Mouse (Mus musculus) liver, embryonic 15.5 days (tissue): ENCODE data around the gene Dis3l. TPM values are rescaled to one million over a fixed set of nuclear protein-coding genes. Genes with fewer than 3 reads are reported as not detected.

Experiments used
- ATAC-seq: fragments of 200-750 bp; cut with Nextera tagmentation; 2 replicates; pipeline ENCODE4 v1.8.0; 2017; ENCODE audit warnings: moderate number of reproducible peaks, mild to moderate bottlenecking, moderate library complexity; ENCODE audit not compliant: insufficient read depth
- H3K27ac ChIP-seq: fragments of 300-500 bp; sonication (generic); replicated peaks from 2 replicates; pipeline ENCODE4 v1.5.1; 2015; ENCODE audit warnings: mild to moderate bottlenecking, inconsistent platforms
- H3K27me3 ChIP-seq: fragments of 300-500 bp; sonication (generic); 2 replicates; pipeline ENCODE4 v1.6.1; 2015; ENCODE audit warnings: mild to moderate bottlenecking, inconsistent platforms
- H3K36me3 ChIP-seq: fragments of 300-500 bp; sonication (generic); replicated peaks from 2 replicates; pipeline ENCODE4 v1.6.1; 2015; ENCODE audit warnings: moderate library complexity, mild to moderate bottlenecking, inconsistent platforms
- H3K4me1 ChIP-seq: fragments of 300-500 bp; sonication (generic); replicated peaks from 2 replicates; pipeline ENCODE4 v1.6.1; 2015; ENCODE audit warnings: inconsistent platforms
- H3K4me2 ChIP-seq: fragments of 300-500 bp; sonication (generic); 2 replicates; pipeline ENCODE4 v1.6.1; 2015; ENCODE audit warnings: moderate library complexity, mild to moderate bottlenecking, inconsistent platforms
- H3K4me3 ChIP-seq: fragments of 300-500 bp; sonication (generic); replicated peaks from 2 replicates; pipeline ENCODE4 v1.5.1; 2015; ENCODE audit warnings: mild to moderate bottlenecking, inconsistent platforms
- H3K9ac ChIP-seq: fragments of 300-500 bp; sonication (generic); 2 replicates; pipeline ENCODE4 v1.6.1; 2015; ENCODE audit warnings: moderate library complexity, mild to moderate bottlenecking, inconsistent platforms
- H3K9me3 ChIP-seq: fragments of 300-500 bp; sonication (generic); replicated peaks from 2 replicates; pipeline ENCODE4 v1.6.1; 2016; ENCODE audit warnings: inconsistent platforms
- WGBS: fragments of 180-500 bp; shearing (Covaris S2); methylation state at CpG from one replicate; pipeline ENCODE4 v1.1.7; 2015; ENCODE audit warnings: mixed read lengths; ENCODE audit not compliant: insufficient replicate concordance; 5-methylcytosine and 5-hydroxymethylcytosine counted together
- polyA plus RNA-seq: library from polyadenylated mRNA; unstranded; fragments of >200 nt; fragmentation: Nextera tagmentation; extraction: Ambion mirVana; gene quantifications from 2 replicates; pipeline ENCODE4 v1.2.1, GENCODE M21; 2015

Dis3l gene
- 8.5 and 8.8 TPM in 2 replicates for polyA plus RNA-seq

DNA sequence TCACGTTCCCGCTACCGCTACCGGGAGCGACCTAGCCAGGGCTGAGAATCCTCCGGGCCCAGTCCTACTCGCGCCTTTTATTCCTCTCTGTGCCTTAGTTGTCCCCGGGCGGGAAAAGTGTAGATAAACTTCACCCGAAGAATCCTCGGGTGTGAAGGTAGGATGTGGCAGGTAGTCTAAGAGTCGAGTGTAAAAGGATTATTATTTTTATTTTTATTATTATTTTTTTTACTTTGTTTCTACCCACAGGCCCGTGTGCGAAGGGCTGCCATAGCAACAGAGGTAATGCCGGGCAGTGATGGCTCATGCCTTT is at the start of gene Dis3l:
Dis3l (minus strand) TSS at position 35 of the 313 bp plus-strand sequence.
- peaks cover 18% of the 10 kb centered on the region for H3K4me1 ChIP-seq
- H3K9me3 ChIP-seq, result no peaks in the 10 kb centered on the region
- no peak for ATAC-seq
- peak within 1 kb of the TSS; percentile 93 for H3K4me2 ChIP-seq
- H3K4me3 ChIP-seq, result peak within 1 kb of the TSS; percentile 74
- WGBS, result 6% methylated on average over 16 of the region's 16 CpGs
- H3K27me3 ChIP-seq, result no peaks in the 10 kb centered on the region
- 0 out of 2 replicates have a peak, but pooled peaks cover 10% of the 10 kb centered on the region for H3K36me3 ChIP-seq
- H3K27ac ChIP-seq, result peak within 1 kb of the TSS; percentile 95
- H3K9ac ChIP-seq, result peak within 1 kb of the TSS; percentile 92

DNA sequence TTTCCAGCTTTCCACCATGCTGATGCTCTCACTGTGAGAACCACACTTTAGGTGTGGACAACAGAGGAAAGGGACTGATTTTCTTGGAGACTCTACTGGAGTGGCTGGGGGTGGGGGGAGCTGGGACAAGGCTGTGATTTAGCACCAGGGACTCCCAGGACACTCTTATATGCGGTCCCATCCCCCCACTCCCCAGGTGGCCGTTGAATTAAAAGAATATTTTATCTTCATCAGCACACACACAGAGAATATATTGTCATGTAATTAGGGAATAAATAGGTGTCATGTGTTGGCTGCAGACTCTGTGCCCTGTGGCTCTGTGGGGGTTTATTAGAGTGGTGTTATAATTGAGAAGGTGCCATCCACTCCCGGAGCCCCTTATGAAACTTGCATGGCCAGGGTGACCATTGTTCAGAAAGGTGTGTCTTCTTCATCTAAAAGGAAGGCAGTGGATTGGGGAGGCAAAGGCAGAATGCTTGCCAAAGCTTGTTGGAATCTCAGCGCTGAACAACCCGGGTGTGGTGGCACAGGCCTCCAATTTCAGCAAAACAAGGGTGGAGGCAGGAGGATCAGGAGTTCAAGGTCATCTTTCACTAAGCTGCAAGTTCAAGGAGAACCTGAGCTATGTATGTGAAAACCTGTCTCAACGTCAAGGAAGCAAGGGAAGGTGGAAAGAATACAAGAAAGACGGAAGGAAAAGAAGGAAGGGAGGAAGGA is 48.6 kb upstream of the Dis3l start:
- Histone ChIP-seq H3K9ac (no peak overlapping the region), H3K4me2 (no peak overlapping the region), H3K36me3 (no peaks in the 10 kb centered on the region), H3K27me3 (peaks cover 72% of the 10 kb centered on the region), H3K27ac (no peak overlapping the region), H3K4me1 (peaks cover 7% of the 10 kb centered on the region; the same call in 1 of the 2 replicates), H3K9me3 (no peaks in the 10 kb centered on the region), H3K4me3 (no peak overlapping the region)
- 54% methylated on average over 7 of the region's 7 CpGs for WGBS
- no peak for ATAC-seq

DNA sequence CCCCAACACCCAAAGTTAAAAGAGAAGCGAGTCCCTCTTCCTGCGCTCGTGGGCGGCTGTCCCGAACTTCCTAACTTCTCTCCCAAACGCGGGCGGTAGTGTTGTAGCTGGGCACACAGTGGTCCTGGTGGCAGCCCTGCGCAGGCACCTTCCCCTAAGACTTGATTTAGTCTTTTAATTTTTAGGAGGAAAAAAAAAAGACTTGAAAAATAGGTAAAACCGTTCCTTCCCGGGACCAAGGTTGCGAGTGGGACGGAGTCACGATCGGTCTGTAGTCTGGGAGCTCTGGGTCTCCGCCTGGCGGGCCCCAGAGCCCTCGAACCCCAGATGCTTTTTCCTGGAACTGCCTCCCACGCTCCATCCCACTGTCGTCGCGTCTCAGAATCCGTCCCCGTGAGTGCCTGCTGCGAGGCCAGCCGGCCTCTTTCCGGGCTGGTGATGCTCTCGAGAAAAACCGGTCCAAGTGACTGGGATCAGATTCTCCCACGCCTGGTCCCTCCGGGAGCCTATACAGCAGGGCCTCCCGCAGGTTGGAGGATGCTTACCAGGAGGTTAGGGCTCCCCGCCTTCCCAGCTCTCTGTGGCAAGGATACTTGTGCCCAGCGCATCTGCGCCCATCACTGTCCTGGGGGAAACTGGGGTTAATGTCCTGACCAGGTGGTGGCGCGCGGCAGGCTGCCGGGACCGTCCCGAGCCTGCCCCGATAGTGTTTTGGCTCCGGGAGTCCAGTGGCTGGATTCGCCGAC is 45.6 kb upstream of the Dis3l start:
- Histone ChIP-seq H3K4me1 (peaks cover 7% of the 10 kb centered on the region; the same call in 1 of the 2 replicates), H3K27ac (no peak overlapping the region), H3K27me3 (peaks cover 89% of the 10 kb centered on the region), H3K4me3 (peak overlapping the region; percentile 40; the same call in 1 of the 2 replicates), H3K9me3 (no peaks in the 10 kb centered on the region), H3K9ac (no peak overlapping the region), H3K36me3 (no peaks in the 10 kb centered on the region), H3K4me2 (peak overlapping the region; percentile 63)
- WGBS, result 3% methylated on average over 45 of the region's 45 CpGs
- no peak for ATAC-seq

DNA sequence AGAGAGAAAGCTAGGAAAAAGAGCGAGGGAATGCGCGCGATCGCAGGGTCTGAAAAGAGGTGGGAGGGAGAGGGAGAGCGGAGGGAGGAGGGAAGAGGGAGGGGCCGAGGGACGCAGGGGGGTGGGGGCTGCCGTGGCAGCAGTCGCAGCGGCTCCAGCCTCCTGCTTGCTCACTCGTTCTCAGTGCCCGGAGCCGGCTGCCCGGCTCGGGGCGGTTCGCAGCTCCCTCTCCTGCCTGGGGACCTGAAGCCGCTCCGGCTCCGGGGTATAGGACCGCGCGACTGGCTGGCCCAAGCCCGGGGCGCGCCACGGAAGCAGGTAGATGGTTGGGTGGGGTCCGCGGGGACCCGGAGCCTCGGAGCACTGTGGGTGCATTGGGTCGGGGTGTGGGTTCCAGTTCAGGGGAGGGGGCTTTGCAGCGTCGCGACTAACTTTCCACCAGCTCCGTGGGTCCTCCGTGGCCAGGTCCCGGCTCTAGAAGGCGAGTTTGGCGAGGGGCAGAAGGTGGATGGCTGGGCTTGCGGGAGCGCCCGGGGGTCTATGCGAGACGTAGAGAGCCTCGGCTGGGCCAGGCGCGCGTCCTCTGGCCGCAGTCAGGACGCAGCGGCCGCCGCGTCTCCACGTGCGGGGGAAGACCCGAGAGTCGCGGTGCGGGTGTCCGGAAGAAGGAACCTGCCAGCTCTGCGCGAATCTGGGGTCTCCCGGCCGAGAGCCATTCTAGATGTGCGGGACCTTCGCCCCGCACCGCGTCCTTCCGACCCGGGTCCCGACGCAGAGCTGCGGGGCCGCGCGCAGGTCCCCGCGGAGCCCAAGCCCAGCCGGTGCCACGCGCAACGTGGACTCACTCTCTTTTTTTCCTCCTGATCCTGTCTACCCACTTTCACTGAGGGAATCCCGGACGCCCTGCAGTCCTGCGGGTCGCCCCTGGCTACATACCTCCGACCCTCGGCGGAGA is 44.7 kb upstream of the Dis3l start, which contains the start of gene Megf11:
Megf11 (plus strand) TSS at position 116 of the 955 bp plus-strand sequence.
- Histone ChIP-seq H3K27ac (no peak within 1 kb of the TSS), H3K9me3 (no peaks in the 10 kb centered on the region), H3K27me3 (peaks cover 90% of the 10 kb centered on the region), H3K36me3 (no peaks in the 10 kb centered on the region), H3K4me2 (peak within 1 kb of the TSS; percentile 63), H3K4me3 (peak within 1 kb of the TSS; percentile 40), H3K9ac (no peak within 1 kb of the TSS), H3K4me1 (peaks cover 7% of the 10 kb centered on the region; the same call in 1 of the 2 replicates)
- ATAC-seq, result no peak
- under 1% methylated on average over 93 of the region's 93 CpGs for WGBS

DNA sequence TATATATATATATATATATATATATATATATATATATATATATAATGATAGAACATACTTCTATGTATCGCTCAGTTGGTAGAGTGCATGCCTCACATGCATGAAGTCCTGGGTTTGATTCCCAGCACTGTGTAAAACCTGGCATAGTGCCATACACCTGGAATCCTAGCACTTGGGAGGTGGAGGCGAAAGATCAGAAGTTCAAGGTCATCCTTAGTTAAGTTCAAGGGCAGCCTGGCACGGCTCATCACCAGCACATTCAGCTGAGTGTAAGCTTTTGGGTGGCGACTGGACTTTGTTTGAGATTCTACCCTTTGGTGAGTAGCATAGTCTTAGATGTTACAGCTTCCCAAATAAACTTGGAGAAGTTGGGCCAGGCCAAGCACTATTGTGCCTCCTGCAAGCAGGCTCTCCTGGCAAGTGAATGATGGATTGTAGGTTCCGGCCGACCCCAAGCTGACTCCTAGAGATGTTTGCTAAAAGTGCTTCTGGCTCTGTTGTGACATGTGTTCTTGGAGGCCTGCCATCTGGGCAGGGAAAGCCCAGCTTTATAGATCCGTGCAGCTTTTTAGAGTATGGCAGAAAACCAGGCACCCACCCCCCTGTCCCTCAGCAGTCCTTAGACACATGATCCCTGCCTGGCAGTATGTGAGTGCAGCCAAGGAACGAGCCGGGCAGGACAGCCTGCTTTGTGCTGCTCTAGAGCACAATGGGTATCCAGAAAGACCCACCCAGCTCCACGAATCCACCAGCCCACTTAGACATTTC is 42.1 kb upstream of the Dis3l start:
- Histone ChIP-seq H3K9ac (no peak overlapping the region), H3K27me3 (peaks cover 67% of the 10 kb centered on the region), H3K4me3 (no peak overlapping the region), H3K27ac (no peak overlapping the region), H3K4me1 (peaks cover 7% of the 10 kb centered on the region; the same call in 1 of the 2 replicates), H3K4me2 (no peak overlapping the region), H3K9me3 (0 out of 2 replicates have a peak, but pooled peaks cover 4% of the 10 kb centered on the region), H3K36me3 (no peaks in the 10 kb centered on the region)
- 46% methylated on average over 10 of the region's 10 CpGs for whole genome bisulfite sequencing
- ATAC-seq, result no peak

DNA sequence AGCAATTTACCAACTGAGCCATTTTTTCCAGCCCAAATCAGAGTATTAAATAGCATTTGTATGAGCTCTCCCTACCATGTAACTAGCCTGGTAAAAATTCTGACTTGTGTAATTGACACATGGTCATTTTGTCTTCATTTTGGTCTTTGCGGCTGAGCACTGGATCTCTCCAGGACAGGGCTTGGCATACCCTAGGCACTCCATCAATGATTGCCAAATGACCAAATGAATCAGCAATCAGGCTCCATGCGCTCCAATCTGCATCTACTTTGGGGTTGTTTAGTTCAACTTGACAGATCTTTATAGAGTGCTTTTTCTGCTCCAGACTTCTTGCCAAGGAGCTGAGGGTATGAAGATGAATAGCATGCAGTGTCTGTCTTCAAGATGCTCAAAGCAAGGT is 35.3 kb upstream of the Dis3l start:
- no peaks in the 10 kb centered on the region for H3K36me3 ChIP-seq
- 51% methylated on average over 2 of the region's 2 CpGs for WGBS
- 0 out of 2 replicates have a peak, but pooled peaks cover 4% of the 10 kb centered on the region for H3K9me3 ChIP-seq
- peaks cover 11% of the 10 kb centered on the region; the same call in 1 of the 2 replicates for H3K27me3 ChIP-seq
- H3K4me1 ChIP-seq, result no peaks in the 10 kb centered on the region
- no peak for ATAC-seq
- H3K4me3 ChIP-seq, result no peak overlapping the region
- no peak overlapping the region for H3K4me2 ChIP-seq
- no peak overlapping the region for H3K9ac ChIP-seq
- no peak overlapping the region for H3K27ac ChIP-seq

DNA sequence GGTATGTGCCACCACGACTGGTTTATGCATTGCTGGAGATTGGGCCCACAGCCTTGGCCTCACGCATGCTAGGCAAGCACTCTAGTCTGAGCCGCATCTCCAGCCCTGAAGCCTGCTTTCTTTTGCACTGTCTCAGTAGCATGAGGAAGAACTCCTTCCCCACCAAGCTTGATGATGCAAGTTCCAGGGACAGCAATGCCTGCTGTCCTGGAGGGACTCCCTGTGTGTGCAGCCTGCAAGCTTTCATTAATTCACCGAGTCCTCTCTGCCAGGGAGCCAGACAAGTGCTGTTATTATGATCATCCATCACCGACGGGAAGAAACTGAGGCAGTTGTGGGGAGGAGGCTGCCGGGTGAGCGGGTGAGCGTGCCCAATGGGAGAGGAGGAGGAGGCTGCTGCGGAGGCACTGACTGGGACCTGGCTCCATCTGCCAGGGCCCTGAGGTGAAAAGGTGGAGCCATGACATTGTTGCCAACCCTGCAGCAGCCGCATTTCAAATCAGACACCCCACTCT is 30.3 kb upstream of the Dis3l start:
- H3K4me2 ChIP-seq, result no peak overlapping the region
- no peak overlapping the region for H3K9ac ChIP-seq
- H3K36me3 ChIP-seq, result no peaks in the 10 kb centered on the region
- no peaks in the 10 kb centered on the region for H3K4me1 ChIP-seq
- H3K9me3 ChIP-seq, result no peaks in the 10 kb centered on the region
- peaks cover 16% of the 10 kb centered on the region; the same call in 1 of the 2 replicates for H3K27me3 ChIP-seq
- no peak overlapping the region for H3K4me3 ChIP-seq
- 46% methylated on average over 11 of the region's 11 CpGs for WGBS
- no peak overlapping the region for H3K27ac ChIP-seq
- ATAC-seq, result no peak

DNA sequence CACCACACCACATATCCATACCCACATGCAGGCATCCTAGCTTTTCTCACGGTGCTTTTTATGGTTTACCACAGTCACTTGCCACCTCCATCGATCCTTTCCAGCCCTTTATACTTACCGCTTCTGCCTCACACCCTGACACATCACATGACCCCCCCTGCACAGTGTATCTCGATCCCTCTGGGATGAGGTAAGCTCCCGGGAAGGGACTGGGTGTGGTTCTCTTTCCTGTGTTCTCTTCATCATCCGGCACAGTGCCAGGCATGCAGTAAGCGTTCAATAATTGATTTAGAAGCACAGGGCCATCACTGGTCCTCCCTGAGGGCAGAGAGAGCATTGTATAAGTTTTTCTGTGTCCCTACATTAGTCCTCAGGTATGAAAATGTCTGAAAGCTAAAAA is 28.8 kb upstream of the Dis3l start:
- Histone ChIP-seq H3K27ac (no peak overlapping the region), H3K9me3 (no peaks in the 10 kb centered on the region), H3K4me2 (no peak overlapping the region), H3K4me3 (no peak overlapping the region), H3K9ac (no peak overlapping the region), H3K27me3 (peaks cover 12% of the 10 kb centered on the region; the same call in 1 of the 2 replicates), H3K4me1 (no peaks in the 10 kb centered on the region), H3K36me3 (no peaks in the 10 kb centered on the region)
- 51% methylated on average over 7 of the region's 7 CpGs for WGBS
- no peak for ATAC-seq

DNA sequence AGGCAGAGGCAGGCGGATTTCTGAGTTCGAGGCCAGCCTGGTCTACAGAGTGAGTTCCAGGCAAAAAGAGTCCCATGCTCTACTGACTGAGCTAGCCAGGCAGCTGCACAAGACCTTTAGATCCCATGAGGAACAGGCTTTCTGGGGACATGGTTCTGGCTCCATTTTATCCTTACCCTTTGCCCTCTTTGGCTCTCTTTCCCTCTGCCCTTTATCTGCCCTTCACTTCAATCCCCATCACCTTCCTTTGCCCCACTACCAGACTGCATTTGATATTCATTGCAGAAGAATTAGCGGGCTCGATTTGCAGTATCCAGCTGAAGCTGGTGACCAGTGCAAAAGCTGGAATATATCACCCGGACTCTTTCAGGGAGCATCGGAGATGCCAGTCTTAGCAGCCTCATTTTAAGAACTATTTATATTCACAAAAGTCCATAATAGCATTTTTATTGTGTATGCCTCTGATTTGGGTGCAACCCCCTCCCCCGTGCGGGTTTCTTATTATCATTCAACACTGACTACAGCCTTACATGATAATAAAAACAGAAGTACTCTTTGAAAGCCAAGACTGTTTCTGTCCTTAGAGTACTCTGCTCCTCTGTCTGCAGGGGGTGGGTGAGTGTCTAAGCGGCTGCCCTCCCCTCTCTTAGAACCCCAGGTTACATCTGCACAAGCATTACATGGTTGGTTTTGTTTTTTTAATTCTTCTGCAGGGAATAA is 20.3 kb upstream of the Dis3l start:
- no peak overlapping the region for H3K4me3 ChIP-seq
- no peaks in the 10 kb centered on the region for H3K27me3 ChIP-seq
- no peaks in the 10 kb centered on the region for H3K4me1 ChIP-seq
- WGBS, result 65% methylated on average over 9 of the region's 9 CpGs
- no peaks in the 10 kb centered on the region for H3K36me3 ChIP-seq
- H3K9me3 ChIP-seq, result no peaks in the 10 kb centered on the region
- ATAC-seq, result no peak
- no peak overlapping the region for H3K4me2 ChIP-seq
- no peak overlapping the region for H3K27ac ChIP-seq
- H3K9ac ChIP-seq, result no peak overlapping the region
